Mouse (Mus musculus) spleen, adult 2 months (tissue): ENCODE data around the gene Myo10. TPM values are rescaled to one million over a fixed set of nuclear protein-coding genes. Genes with fewer than 3 reads are reported as not detected.

Source experiments
- DNase-seq, 2 experiments: peaks; one replicate each; pipeline versions ENCODE4 v3.0.0 to v3.0.0-alpha.2; 2012 to 2021; ENCODE audit warnings: low spot score in 2 of 2, low read depth in 1 of 2
- H3K27ac ChIP-seq: fragments of 200-500 bp; 2 replicates; pipeline ENCODE4 v1.5.1; 2012; ENCODE audit warnings: low read length, inconsistent platforms; ENCODE audit not compliant: insufficient read depth
- H3K27me3 ChIP-seq: fragments of 200-500 bp; 2 replicates; pipeline ENCODE4 v1.6.1; 2012; ENCODE audit warnings: mild to moderate bottlenecking, moderate library complexity, low read length, inconsistent platforms; ENCODE audit not compliant: control insufficient read depth, insufficient read depth
- H3K36me3 ChIP-seq: fragments of 200-500 bp; 2 replicates; pipeline ENCODE4 v1.6.1; 2012; ENCODE audit warnings: mild to moderate bottlenecking, low read length, inconsistent platforms; ENCODE audit not compliant: control insufficient read depth, insufficient read depth
- H3K4me1 ChIP-seq: fragments of 200-500 bp; 2 replicates; pipeline ENCODE4 v1.6.1; 2011; ENCODE audit warnings: inconsistent platforms; ENCODE audit not compliant: control insufficient read depth, insufficient read depth, insufficient read length
- H3K4me3 ChIP-seq: fragments of 200-500 bp; 2 replicates; pipeline ENCODE4 v1.5.1; 2011; ENCODE audit warnings: mild to moderate bottlenecking, inconsistent platforms; ENCODE audit not compliant: insufficient read depth, insufficient read length; ENCODE audit errors: extremely low read depth
- CTCF ChIP-seq: fragments of 200-500 bp; IDR thresholded peaks from 2 replicates; pipeline ENCODE4 v1.5.1; 2011; ENCODE audit warnings: mild to moderate bottlenecking, inconsistent platforms; ENCODE audit not compliant: insufficient read depth, insufficient read length, insufficient replicate concordance; ENCODE audit errors: extremely low read depth
- POLR2A ChIP-seq: fragments of 200-500 bp; IDR thresholded peaks from 2 replicates; pipeline ENCODE4 v1.6.1; 2011; ENCODE audit warnings: low read depth, low read length, inconsistent platforms
- WGBS: fragments of 180-500 bp; shearing (Covaris S2); methylation state at CpG from one replicate; pipeline ENCODE4 v1.1.7; 2018; 5-methylcytosine and 5-hydroxymethylcytosine counted together
- polyA plus RNA-seq: library from polyadenylated mRNA; depleted of rRNA; stranded (reverse); fragments of >200 nt; gene quantifications from 2 replicates; pipeline ENCODE4 v1.2.3, GENCODE M21; 2012

Gene Myo10
- polyA plus RNA-seq, 1 experiment = 14.6 TPM

DNA sequence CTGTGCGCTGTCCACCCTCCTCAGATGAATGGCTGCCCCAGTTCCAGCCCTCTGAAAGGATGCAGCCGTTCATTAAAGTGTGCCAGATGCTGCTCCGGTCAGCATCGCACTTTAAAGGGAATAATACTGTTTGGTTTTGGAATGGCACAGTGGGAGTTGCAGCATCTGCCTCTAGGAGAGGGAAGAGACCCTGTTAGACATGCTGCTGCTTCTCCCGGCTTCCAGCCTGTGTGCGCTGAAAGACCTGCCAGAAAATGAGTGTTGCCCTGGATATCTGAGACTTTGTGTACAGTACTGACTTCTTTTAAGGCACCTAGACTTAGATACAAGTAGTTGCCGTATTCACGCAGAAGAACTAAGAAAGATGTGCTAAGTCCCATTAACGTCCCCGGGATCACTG, 135.7 kb downstream of the Myo10 start:
- no peaks in the 10 kb centered on the region for H3K4me1 ChIP-seq
- no peak for DNase-seq
- no peak overlapping the region for H3K27ac ChIP-seq
- 71% methylated on average over 10 of the region's 10 CpGs for WGBS
- H3K4me3 ChIP-seq = no peak overlapping the region
- no peaks in the 10 kb centered on the region for H3K27me3 ChIP-seq
- TF ChIP-seq CTCF (no peak), POLR2A (no peak)
- no peaks in the 10 kb centered on the region for H3K36me3 ChIP-seq

DNA sequence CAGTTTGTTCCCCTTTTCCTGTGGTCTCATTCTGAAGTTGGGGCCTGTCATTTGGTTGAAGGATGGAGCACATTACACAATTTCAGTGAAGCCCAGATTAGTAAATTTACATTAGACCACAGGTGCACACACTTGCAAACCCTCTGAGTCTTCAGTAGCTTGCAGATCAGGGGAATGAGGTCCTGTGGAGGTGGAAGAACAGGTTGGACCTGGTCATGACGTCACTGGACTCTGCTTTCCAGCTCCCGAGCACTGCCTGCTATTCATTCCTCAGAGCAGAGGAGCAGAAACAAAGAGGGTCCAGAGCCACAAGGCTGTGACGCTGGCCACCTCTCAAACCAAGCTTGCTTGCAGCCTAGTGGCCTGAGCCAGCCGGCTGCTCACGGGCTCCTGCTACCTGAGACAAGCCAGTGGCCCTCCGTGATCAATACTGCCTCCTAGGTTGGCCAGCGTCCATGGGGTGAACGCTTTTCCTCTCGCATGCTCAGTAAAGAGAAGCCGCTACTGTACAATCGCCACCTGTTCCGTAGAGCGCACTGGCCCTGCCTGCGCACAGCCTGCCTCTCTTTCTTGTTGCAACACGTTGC, 136.3 kb downstream of the Myo10 start:
- WGBS = 68% methylated on average over 15 of the region's 15 CpGs
- TF ChIP-seq CTCF = no peak
- TF ChIP-seq POLR2A = no peak
- Histone ChIP-seq H3K4me1 (no peaks in the 10 kb centered on the region), H3K4me3 (no peak overlapping the region), H3K27me3 (no peaks in the 10 kb centered on the region), H3K27ac (no peak overlapping the region), H3K36me3 (no peaks in the 10 kb centered on the region)
- no peak for DNase-seq

DNA sequence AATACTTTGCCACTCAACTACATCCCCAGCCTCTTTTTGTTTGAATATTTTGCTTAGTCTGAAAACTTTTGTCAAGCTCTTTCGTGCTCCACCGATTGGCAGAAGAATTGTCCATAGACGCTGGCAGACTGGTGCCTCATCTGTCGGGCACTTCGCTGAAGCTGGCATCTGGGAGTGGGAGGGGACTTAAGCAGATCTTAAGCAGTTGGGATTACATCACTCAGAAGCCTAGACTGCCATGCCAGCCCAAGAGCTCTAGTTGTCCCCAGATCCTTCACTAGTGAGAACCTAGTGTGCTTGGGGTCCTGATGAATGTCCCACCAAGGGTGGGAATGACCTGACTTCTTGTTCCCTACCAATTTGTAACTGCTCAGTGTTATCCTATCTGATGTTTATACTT, 138.0 kb downstream of the Myo10 start:
- 92% methylated on average over 5 of the region's 5 CpGs for WGBS
- Histone ChIP-seq H3K27me3 (no peaks in the 10 kb centered on the region), H3K4me3 (no peak overlapping the region), H3K27ac (no peak overlapping the region), H3K36me3 (no peaks in the 10 kb centered on the region), H3K4me1 (no peaks in the 10 kb centered on the region)
- TF ChIP-seq CTCF (no peak), POLR2A (no peak)
- DNase-seq = no peak

DNA sequence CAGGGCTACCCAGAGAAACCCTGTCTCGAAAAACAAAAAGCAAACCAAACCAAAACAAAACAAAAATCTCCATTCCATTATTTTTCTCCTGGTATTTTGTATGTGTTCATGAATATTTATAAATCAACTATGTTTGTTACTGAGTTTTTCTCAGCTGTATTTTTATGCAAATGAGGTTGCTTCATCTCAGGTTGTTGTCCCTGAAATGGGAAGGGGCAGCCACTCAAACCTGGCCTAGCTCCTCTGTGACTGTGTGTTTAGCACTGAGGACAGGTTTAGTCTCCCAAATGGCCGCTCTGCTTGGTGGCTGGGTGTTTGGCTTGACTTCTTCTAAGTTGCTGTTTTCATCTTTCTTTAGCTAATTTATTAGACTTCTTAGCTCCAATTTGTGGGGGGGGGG, 138.7 kb downstream of the Myo10 start:
- Histone ChIP-seq H3K4me1 (no peaks in the 10 kb centered on the region), H3K27ac (no peak overlapping the region), H3K4me3 (no peak overlapping the region), H3K36me3 (no peaks in the 10 kb centered on the region), H3K27me3 (no peaks in the 10 kb centered on the region)
- no peak for TF ChIP-seq CTCF
- no peak for TF ChIP-seq POLR2A
- WGBS = 88% methylated on average over 2 of the region's 2 CpGs
- DNase-seq = no peak

DNA sequence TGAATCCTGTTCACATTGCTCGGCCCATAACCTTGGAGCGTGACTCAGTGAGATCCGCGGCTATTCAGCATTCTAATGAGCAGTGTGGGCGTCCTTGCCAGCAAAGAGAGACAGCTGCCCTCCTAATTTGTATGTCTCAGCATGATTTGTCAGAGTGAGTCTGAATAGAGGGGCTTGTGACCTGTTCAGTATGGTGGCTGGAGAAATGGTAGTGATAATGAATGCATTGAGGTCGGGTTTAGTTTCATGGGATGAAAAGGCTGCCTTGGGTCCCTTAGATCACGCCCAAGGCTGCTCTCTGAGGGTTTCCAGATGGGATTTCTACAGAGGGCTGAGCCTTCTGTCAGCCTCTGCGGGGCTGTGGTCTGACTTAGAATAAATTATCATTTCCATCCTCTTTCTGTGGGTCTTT, 139.5 kb downstream of the Myo10 start:
- Histone ChIP-seq H3K36me3 (no peaks in the 10 kb centered on the region), H3K27me3 (no peaks in the 10 kb centered on the region), H3K4me3 (no peak overlapping the region), H3K4me1 (no peaks in the 10 kb centered on the region), H3K27ac (no peak overlapping the region)
- no peak for DNase-seq
- no peak for TF ChIP-seq POLR2A
- TF ChIP-seq CTCF = no peak
- 86% methylated on average over 8 of the region's 8 CpGs for WGBS

DNA sequence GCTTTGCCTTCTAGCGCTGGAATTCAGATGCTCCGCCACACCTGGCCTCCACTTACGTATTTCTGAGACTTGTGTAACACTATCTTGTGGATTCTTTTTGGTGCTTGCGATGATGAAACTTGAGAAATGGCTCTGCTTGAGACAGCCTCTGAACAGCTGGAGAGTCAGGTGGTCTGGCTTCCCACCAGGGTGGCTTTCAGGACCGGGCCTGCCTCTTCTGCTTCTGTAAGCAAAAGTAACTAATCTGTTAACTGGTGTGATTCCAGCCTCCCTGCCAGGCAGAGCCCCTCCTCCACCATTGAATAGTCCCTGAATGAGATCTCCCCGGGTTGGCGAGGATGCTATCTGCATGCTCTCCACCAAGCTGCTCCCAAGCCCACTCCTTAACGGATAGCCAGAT, 140.0 kb downstream of the Myo10 start:
- no peak for DNase-seq
- no peak for TF ChIP-seq CTCF
- TF ChIP-seq POLR2A = no peak
- H3K36me3 ChIP-seq = no peaks in the 10 kb centered on the region
- H3K27ac ChIP-seq = no peak overlapping the region
- H3K4me3 ChIP-seq = no peak overlapping the region
- 80% methylated on average over 8 of the region's 8 CpGs for WGBS
- no peaks in the 10 kb centered on the region for H3K4me1 ChIP-seq
- no peaks in the 10 kb centered on the region for H3K27me3 ChIP-seq

DNA sequence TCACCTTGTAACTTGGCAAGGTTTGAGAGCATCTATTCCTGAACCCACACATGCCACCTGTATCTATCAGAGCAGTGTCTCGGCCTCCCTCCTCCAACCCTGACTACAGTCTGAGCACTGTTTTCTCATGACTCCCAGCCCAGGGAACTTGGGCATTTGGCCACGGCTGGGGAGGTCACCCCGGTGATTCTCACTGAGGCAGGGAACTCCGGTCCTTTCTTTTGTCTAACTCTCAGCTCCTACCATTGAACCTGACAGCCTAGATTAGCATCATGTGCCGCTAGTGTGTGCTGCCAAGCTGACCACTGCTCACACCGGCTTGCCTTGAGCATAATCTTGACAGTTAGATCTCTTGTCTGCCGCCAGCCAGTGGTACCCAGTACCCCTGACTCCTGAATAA, 140.8 kb downstream of the Myo10 start:
- Histone ChIP-seq H3K27ac (no peak overlapping the region), H3K36me3 (no peaks in the 10 kb centered on the region), H3K4me1 (no peaks in the 10 kb centered on the region), H3K27me3 (no peaks in the 10 kb centered on the region), H3K4me3 (no peak overlapping the region)
- TF ChIP-seq CTCF = no peak
- TF ChIP-seq POLR2A = no peak
- no peak for DNase-seq
- WGBS = 91% methylated on average over 7 of the region's 7 CpGs
